Mouse (Mus musculus) heart, adult 8-10 months (tissue): ENCODE results near the gene Bco2. TPM values are rescaled to one million over a fixed set of nuclear protein-coding genes. Genes with fewer than 3 reads are reported as not detected.

Experiments used
- total RNA-seq, 4 experiments: library from RNA; stranded (reverse); gene quantifications; 2 replicates each; pipeline ENCODE4 v1.2.4; 2022

The Bco2 gene
- total RNA-seq, 4 experiments from 2014 or later = 0.24 to 0.50 (median 0.45) TPM

Other genes starting within 250 kb of the Bco2 start
- 100 to 1,000 TPM; 421 to 573 (median 516) TPM for gene Rpl10-ps3, start 210.2 kb downstream of the Bco2 start, total RNA-seq
- gene Plet1, start 60.7 kb downstream of the Bco2 start, total RNA-seq = 1 to 10 TPM in 3 of 4 experiments, under 1 TPM in 1; 0.87 to 2.5 (median 1.8) TPM
- gene Pts, start 26.5 kb downstream of the Bco2 start, total RNA-seq = 10 to 100 TPM; 30.9 to 41.7 (median 36.7) TPM
- 1 to 10 TPM in 3 of 4 experiments, under 1 TPM in 1; 0.54 to 2.0 (median 1.5) TPM for gene Il18, start 354 bp downstream of the Bco2 start, total RNA-seq
- not detected for gene Tex12, start 6.1 kb upstream of the Bco2 start, total RNA-seq
- gene Sdhd, start 48.6 kb upstream of the Bco2 start, total RNA-seq = 100 to 1,000 TPM; 662 to 705 (median 698) TPM
- gene Timm8b, start 48.7 kb upstream of the Bco2 start, total RNA-seq = 100 to 1,000 TPM; 264 to 310 (median 279) TPM
- under 1 TPM; 0.38 to 0.63 (median 0.53) TPM for gene Pih1d2, start 62.1 kb upstream of the Bco2 start, total RNA-seq
- gene Nkapd1, start 62.3 kb upstream of the Bco2 start, total RNA-seq = 10 to 100 TPM; 10.7 to 13.4 (median 11.9) TPM
- gene Dlat, start 104.6 kb upstream of the Bco2 start, total RNA-seq = 100 to 1,000 TPM; 333 to 412 (median 402) TPM
- 10 to 100 TPM in 1 of 4 experiments, 1 to 10 TPM in 3; 5.3 to 12.8 (median 6.1) TPM for gene Dixdc1, start 184.3 kb upstream of the Bco2 start, total RNA-seq
- gene 2310030G06Rik, start 191.4 kb upstream of the Bco2 start, total RNA-seq = 1 to 10 TPM; 2.8 to 6.4 (median 4.9) TPM
- 1,000 to 10,000 TPM; 3,411 to 4,078 (median 3,658) TPM for gene Cryab, start 196.1 kb upstream of the Bco2 start, total RNA-seq
- 100 to 1,000 TPM; 150 to 156 (median 152) TPM for gene Hspb2, start 197.2 kb upstream of the Bco2 start, total RNA-seq
- 1 to 10 TPM; 4.9 to 6.9 (median 5.1) TPM for gene Fdxacb1, start 213.1 kb upstream of the Bco2 start, total RNA-seq
- 10 to 100 TPM in 3 of 4 experiments, 1 to 10 TPM in 1; 8.2 to 12.5 (median 11.4) TPM for gene Alg9, start 219.8 kb upstream of the Bco2 start, total RNA-seq
- gene 1110032A03Rik, start 220.3 kb upstream of the Bco2 start, total RNA-seq = 10 to 100 TPM; 12.0 to 15.6 (median 13.6) TPM